In the genomic region with DNA sequence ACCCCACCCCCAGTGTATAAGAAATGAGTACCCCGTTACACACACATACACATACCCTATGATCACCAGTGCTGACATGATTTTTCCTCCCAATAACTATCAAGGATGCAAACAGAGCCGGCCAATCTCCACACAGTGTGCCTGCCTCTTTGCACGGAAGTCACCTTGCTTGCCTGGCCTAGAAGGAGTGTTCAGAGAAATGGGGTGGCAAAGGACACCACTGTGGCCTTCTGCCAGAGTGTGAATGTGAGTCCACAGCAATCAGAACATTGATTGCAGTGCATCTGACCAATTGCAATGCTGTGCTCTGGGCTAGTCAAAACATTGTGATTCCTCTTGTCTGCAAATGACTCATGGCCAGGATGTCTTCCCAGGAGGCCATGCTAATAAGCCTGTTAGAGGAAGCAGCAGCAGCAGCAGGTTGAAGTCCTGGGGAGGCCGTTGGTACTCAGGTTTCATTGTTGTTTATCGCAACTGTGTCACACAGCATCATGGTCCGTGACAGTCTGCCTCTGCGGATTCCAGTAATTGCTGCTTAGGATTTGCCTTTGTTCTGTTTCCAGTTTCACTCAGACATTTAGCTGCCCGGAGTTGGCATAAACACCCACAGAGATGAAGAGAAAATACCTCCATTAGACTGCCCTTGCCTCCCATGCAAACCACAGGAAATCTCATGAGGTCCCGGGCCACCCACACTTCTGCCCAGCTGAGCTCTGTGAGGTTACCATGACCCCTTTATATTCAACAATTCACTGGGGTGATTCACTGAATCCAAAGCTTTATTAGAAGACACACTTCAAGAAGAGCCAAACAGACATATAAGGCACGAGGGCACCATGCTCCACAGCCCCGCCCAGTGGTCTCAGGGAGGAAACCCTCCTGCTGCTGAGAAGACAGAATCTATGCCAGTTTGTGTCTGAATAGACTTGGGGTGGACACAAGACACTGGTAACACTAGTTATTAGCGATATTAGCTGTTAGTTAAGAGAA, we compare ENCODE assay signal across 9 mouse cellular contexts. TPM values are rescaled to one million over a fixed set of nuclear protein-coding genes. Genes with fewer than 3 reads are reported as not detected.
DNase-seq lines count a peak whose midpoint lies in the region; ATAC-seq lines count a peak whose summit lies in the region.
"Had no signal": no experiment of that assay in that cellular context is flagged by ENCODE, and none has a peak within 500 bp of the region (broad histone marks: within the 10 kb centered on the region; RNA-seq: fewer than 3 reads in every experiment).

No protein-coding gene starts in this region.

- peaks cover 5% of the 10 kb centered on the region; the same call in 1 of the 2 replicates for H3K9me3 ChIP-seq in forebrain, embryonic 12.5 days
- H3K9me3 ChIP-seq in midbrain, embryonic 10.5 days (replicated peaks) = peaks cover 7% of the 10 kb centered on the region
- H3K9me3 ChIP-seq: heart, embryonic 15.5 days had no signal

- no peak overlapping the region for H3K9ac ChIP-seq in forebrain, embryonic 12.5 days
- H3K9ac ChIP-seq: heart, embryonic 15.5 days had no signal

- H3K36me3 ChIP-seq in forebrain, embryonic 12.5 days (replicated peaks) = no peaks in the 10 kb centered on the region
- peaks cover 3% of the 10 kb centered on the region; the same call in 1 of the 2 replicates for H3K36me3 ChIP-seq in midbrain, embryonic 10.5 days
- H3K36me3 ChIP-seq: heart, embryonic 15.5 days had no signal

- peak; percentile 37 for DNase-seq in adrenal gland, postnatal 14 days
- no peak for DNase-seq in adrenal gland, postnatal 10 days
- DNase-seq in CD8-positive naive resting alpha-beta T cell, adult 2 months (ENCODE audit: low read depth in 2 of 2, low spot score in 2 of 2) = peak; percentile 50 to 51
- peak; percentile 31 for DNase-seq in midbrain, embryonic 10.5 days (ENCODE audit: low spot score)
- peak; percentile 85 for DNase-seq in thymus, postnatal 4 days
- DNase-seq in heart, adult 9 months (ENCODE audit: low spot score in 2 of 2) = no peak
- no peak for DNase-seq in adrenal gland, adult 18-20 months (ENCODE audit: low spot score in 2 of 2)

- no peak overlapping the region for H3K4me3 ChIP-seq in forebrain, embryonic 12.5 days (replicated peaks)
- H3K4me3 ChIP-seq in midbrain, embryonic 10.5 days = no peak overlapping the region
- H3K4me3 ChIP-seq: heart, embryonic 15.5 days had no signal

- H3K4me2 ChIP-seq in forebrain, embryonic 12.5 days = no peak overlapping the region
- H3K4me2 ChIP-seq: heart, embryonic 15.5 days had no signal

- ATAC-seq in forebrain, embryonic 12.5 days (ENCODE audit: low FRiP score) = peak; percentile 39; the same call in 1 of the 2 replicates

- WGBS in forebrain, embryonic 12.5 days = 37% methylated on average over 12 of the region's 12 CpGs
- WGBS in midbrain, embryonic 10.5 days = 51% methylated on average over 12 of the region's 12 CpGs

- H3K27me3 ChIP-seq in forebrain, embryonic 12.5 days = peaks cover 28% of the 10 kb centered on the region
- peaks cover 19% of the 10 kb centered on the region; the same call in 1 of the 2 replicates for H3K27me3 ChIP-seq in midbrain, embryonic 10.5 days (ENCODE audit: low read depth, poor library complexity, severe bottlenecking)
- H3K27me3 ChIP-seq: heart, embryonic 15.5 days had no signal

- H3K4me1 ChIP-seq in forebrain, embryonic 12.5 days = peaks cover 37% of the 10 kb centered on the region
- peaks cover 47% of the 10 kb centered on the region for H3K4me1 ChIP-seq in midbrain, embryonic 10.5 days

- H3K27ac ChIP-seq in forebrain, embryonic 12.5 days = 0 out of 2 replicates have a peak overlapping the region, but pooled peaks have one; percentile 13
- 0 out of 2 replicates have a peak overlapping the region, but pooled peaks have one; percentile 42 for H3K27ac ChIP-seq in midbrain, embryonic 10.5 days (replicated peaks)
- H3K27ac ChIP-seq: heart, embryonic 15.5 days had no signal

RNA-seq across cellular contexts. Expression of a gene that starts 18.8 kb away (rescaled TPM):
- 31.1 and 33.7 TPM in 2 replicates for total RNA-seq in adrenal gland, postnatal 14 days (2021)
- 10 to 100 TPM; 27.1 to 28.4 TPM for total RNA-seq in adrenal gland, postnatal 10 days (2021)
- 10.9 and 13.1 TPM in 2 replicates for polyA plus RNA-seq in forebrain, embryonic 12.5 days (2016; fragmentation: Nextera tagmentation; extraction: Ambion mirVana)
- 13.4 and 13.9 TPM in 2 replicates for polyA plus RNA-seq in midbrain, embryonic 10.5 days (2016; fragmentation: Nextera tagmentation; extraction: Ambion mirVana)
- 10 to 100 TPM; 19.2 to 21.3 TPM for total RNA-seq in adrenal gland, adult 18-20 months (2021)

Comparison
In these comparisons a context has a peak if more than half of its experiments do, and no peak if none do; other contexts are left out.
1. DNase-seq: peak in adrenal gland, postnatal 14 days (single experiment), CD8-positive naive resting alpha-beta T cell, adult 2 months (2 of 2), midbrain, embryonic 10.5 days (single experiment) and thymus, postnatal 4 days (single experiment); none in adrenal gland, postnatal 10 days (single experiment), heart, adult 9 months (0 of 2) and adrenal gland, adult 18-20 months (0 of 2).